Mouse (Mus musculus): Measurements from ENCODE around the gene Arl5a.

The Arl5a gene

DNA sequence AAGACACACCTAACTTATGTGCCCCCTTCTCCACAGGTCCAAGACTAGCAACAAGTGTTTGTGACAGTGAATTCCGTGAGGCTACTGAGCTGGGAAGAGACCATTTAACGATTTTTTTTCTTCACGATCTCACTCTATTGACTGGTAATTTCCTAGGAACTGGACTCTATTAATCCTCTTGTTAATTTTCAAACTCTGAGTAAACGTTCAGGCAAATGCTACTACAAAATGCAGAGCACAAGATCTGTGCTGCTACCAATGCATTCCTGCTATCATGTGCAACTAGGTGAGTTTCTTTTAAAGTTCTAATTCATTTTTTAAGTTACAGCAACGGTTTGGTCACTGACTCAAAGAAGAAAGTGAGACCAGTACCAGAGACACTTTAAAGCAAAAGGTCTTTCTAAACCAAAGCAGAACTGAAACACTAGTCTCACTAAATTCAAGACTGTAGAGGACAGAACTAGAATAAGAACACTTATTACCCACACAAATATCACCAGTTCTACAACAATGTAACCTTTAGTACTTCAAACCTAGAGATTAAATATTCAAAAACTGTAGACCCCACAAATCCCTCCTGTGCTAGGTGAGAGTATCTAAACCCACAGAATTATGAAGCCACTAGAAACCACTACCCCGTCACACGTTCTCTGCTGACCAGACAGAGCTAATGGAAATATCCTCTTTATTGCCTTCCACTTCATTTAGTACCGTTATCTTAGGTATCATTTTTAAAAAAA is 1.7 kb downstream of the Arl5a start:
- DNase-seq (ENCODE audit: low spot score): no peak

DNA sequence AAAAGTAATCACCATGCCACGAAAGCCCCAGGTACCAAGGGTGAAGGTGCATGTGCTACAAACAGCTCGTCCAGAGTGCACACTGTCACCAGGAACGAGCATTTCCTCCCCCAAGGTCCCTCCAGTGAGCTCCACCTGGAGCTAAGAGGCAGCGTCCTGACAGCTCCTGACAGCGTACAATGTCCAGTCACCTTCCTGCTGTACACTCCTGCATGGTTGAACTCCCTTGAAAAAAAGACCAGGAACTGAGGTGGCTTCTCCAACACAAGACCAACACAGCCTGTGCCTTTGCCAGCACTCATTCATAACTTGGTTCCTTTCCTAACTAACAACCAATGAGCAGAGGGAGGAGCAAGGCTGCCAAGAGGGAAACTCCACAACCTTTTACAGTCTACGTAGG is 3.5 kb downstream of the Arl5a start:
- no peak for DNase-seq (ENCODE audit: low spot score)

DNA sequence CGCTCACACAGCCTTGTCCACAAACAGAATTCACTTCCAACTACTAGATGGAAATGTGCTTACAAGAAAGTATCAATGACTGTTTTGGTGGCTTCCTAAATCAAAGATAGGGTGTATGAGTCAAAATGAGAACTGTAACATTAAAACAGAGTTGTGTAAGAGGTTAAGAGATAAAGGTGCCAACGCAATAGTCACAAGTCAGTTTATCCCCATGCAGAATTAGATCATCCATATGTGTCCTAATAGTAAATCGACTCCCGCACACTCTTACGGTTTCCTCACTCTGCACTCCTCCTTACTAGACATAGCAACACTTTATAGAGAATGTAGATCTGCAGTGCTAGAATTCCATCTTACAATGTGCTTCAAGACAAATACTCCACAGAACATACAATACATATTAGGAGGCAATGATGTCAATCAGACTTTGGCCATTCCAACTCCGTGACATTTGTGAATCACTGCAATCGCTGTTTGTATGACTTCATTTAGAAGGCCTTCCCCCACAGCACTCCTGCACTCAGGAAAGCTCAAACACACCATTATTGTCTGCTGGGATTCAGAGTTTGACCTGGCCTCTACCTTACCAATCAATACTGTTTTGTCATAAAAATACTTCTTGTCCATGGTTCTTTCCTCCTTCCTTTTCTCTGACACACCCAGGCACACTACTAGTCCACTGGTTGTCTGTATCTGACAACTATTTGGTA is 4.5 kb downstream of the Arl5a start:
- DNase-seq (ENCODE audit: low spot score): no peak

DNA sequence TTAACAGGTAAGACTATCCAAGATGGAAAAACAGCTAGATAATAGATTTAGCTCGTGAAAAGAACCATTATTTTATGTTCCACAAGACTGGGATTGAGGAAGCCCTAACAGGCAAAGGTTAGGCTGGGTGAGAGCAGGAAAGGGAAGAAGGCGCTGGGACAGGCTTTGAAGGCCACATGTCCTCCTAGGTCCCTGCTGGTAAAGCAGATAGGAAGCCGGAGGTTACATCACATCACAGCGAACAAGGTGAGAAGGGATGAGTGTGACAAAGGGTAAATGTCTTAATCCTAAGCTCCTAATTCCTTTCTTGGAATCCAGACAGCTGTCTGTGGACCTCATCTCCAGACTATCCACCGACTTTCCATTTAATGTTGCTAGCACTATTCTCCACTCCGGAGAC is 5.4 kb downstream of the Arl5a start:
- DNase-seq (ENCODE audit: low spot score): no peak

DNA sequence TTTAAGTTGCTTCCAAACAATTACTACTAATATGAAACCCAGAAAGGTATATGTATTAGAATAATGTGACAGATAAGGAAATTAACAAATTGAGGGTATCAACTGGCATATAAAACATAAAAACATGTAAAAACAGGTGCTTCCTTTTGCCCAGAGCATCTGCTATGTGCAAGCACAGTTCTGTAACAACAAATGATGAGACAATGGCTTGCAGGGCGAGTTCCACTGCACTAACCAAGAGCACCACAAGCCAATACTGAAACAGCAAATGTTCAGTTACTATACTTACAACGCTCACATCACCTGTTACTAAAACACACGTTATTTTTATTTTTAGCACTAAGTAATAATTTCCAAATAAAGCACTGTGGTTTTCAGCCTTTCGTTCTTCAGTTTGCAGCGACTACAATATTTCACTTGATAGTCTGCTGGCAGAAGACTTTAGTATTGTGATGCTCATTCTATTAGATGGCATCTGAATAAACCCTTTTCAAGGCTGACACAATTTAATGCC is 12.1 kb downstream of the Arl5a start:
- no peak for DNase-seq (ENCODE audit: low spot score)

DNA sequence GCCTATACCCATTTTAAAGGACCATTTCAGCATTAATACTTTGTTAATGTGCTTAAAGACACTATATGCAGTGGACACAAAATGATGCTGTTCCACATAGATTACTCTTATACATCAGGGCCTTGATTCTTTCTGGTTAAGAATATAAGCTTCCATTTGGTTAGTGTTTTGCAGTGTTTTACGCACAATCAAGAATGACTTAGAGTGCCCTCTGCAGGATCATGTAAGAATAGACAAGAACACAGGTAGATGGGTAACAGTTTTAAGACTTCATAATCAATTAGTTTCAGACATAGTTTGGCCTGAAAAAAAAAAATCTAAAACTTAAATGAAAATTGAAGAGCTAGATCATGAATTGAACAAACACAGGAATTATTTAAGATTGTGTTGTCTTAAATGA is 18.2 kb downstream of the Arl5a start:
- no peak for DNase-seq (ENCODE audit: low spot score)

DNA sequence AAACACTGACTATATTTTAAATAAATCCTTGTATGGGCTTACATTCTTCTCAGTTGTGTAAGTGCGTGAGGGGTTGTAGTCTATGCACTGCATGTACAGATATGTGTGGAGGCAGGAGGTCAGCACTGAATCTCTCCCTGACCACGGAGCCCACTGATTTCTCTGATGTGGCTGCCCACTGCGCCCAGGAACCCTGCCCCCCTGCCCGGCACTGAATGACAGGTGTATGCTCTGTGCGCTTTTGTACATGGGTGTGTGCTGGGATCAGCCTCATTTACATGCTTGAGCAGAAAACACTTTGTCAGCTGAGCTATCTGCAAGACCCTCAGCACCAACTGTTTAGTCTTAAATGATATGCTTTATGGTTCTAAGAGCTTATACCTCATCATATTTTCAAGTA is 19.5 kb downstream of the Arl5a start:
- no peak for DNase-seq (ENCODE audit: low spot score)

DNA sequence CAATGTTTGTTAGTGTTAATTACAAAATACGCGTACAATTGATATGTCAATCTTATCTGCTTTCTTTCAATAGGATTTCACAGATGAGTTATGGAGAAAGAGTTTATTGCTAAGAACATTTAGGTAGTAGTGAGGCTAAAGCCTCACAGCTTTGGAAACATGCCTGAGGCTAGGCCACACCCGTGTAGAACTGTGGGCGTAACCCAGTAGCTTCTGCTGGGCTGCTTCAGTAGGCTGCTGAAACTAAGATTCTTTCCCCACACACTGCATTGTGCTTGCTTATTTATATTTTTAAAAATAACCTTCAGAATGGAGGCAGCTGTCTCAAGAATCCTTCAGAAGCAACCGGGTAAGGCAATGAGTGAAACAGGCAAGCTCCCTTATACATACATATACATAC is 30.2 kb downstream of the Arl5a start:
- DNase-seq (ENCODE audit: low spot score): no peak

DNA sequence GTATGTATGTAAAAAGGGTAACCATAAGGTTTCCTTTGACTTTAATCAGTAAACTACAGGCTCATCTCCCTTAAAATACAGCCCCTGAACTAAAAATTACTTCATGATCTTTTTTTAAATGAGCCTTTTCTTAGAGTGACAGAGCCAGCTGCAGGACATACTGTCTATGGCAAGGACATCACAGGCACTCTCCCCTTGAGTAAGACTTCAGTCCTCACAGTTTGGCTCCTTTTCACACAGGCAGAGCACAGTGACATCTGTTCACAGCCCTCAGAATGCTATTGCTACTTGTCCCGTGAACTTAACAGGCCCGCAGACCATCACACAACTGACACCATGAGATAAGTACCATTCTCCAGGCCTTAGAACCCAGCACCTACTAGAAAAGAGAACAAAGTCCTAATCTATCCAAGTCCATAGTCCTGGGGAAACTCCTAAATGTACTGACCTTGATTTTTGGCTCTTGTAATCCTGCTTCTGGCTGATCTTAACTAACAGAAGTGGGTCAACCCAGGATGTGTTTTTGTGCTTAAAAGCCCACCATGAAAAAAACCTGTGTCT is 34.2 kb downstream of the Arl5a start:
- DNase-seq (ENCODE audit: low spot score): no peak

DNA sequence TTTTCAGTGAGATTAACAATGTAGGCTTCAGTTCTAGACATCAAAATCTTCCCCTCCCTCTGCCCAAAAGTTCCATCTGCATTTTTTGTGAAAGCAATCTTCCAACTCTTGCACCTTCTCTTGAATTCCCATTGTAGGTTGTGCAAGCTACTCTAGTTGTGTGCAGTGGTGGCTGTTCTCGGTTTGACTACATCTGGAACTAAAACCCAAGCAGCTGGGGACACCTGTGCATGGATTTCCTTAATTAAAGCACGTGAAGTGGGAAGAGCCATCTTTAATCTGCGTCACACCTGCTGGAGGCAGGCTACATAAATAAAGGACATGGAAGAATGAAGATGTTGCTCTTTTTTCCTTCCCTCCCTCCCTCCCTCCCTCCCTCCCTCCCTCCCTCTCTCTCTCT is 34.7 kb downstream of the Arl5a start:
- DNase-seq (ENCODE audit: low spot score): no peak

DNA sequence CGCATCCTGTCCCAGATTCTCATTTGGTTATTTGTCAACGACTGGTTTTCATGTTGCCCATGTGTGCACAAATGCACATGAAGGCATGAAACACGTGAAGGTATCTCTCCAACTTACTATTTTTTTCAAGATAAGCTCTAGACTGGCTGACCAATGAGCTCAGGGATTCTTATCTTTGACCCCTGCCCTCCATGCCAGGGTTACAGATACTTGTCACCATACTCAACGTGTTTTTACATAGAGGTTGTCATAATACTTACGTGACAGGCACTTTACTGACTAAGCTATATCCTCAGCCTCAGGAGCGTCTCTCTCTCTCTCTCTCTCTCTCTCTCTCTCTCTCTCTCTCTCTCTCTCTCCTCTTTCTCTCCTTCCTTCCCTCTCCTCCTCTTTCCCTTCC is 38.2 kb downstream of the Arl5a start:
- no peak for DNase-seq (ENCODE audit: low spot score)

DNA sequence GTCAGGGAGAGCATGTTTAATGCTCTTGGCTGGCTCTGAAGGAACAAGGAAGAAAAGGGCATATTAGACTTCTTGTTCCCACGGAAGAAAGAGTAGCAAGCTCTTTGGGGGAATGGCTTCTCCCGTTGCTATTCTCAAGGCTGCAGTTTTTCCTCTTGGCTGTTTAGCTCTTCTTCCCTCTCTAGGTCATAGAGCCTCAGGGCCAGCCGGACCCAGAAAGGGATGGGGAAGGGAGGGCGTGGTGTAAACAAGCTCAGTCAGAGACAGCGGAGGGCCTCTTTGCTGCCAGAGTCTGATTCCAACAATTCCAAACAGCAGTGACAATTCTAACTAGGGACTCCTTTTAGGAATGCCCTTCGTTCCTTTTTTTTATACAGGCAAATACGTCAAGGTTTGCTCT is 38.7 kb downstream of the Arl5a start:
- no peak for DNase-seq (ENCODE audit: low spot score)

DNA sequence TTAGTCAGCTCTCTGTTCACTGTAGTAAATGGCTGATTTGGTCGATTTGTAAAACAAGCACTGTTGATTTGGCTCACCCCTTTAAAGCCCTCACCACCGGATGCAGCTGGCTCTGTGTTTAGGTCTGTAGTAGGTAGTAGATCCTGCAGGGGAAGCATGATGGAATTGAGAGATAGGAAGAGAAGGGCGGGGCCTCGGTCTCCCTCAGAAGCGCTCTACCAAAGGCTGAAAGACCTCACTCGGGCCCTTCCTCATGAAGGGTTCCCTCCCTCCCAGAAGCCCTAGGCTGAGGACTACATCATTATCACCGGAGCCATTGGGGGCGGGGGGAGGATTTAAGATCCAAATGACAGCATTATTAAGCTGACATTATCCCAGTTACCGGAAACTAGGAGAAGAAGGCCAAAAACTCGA is 45.8 kb downstream of the Arl5a start:
- no peak for DNase-seq (ENCODE audit: low spot score)

DNA sequence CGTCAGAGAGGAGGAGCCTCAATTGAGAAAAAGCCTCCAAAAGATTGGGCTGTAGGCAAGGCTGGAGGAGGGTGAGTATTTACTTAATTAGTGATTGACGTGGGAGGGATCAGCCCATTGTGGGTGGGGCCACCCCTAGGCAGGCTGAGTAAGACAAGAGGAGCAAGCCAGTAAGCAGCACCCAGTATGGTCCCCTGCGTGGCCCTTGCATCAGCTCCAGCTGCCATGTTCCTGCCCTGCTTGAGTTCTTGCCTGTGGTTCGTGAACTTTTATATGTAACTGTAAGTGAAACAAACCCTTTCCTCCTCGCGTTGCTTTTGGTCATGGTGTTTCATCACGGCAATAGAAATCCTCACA is 46.3 kb downstream of the Arl5a start, which contains the start of gene Neb:
Neb (minus strand) TSS at position 27 of the 357 bp plus-strand sequence.
- DNase-seq (ENCODE audit: low spot score): no peak

DNA sequence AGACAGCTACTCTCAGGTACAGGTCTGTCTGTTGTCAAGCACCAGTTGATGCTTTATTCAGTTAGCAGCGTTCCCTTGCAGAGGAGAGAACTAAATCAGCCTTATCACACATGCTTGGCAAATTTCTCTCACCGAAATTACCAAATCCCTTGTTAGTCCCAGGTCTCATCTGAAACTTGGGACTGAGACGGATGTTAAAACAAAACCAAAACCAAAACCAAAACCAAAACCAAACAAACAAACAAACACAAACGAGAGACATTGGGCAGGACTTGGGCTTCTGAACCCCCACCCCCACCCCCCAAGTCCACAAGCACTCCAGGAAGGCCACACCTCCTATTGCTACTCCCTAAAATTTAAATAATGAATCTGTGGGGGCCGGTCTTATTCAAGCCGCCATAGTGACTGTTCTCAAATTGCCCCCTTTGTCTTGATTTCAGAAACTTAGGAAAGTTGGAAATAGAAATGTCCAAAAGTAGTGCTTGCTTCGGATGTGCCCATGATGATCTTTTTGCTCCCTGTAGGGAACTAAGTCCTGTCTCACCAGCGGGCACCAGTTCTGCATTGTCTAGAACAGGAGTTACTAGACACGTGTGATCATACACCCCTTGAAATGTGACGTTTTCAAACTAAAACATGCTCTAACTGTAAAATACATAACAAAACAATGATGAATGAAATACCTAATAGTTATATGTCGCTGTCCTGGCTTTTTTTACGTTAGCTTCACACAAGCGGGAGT is 46.8 kb downstream of the Arl5a start:
- DNase-seq (ENCODE audit: low spot score): no peak

DNA sequence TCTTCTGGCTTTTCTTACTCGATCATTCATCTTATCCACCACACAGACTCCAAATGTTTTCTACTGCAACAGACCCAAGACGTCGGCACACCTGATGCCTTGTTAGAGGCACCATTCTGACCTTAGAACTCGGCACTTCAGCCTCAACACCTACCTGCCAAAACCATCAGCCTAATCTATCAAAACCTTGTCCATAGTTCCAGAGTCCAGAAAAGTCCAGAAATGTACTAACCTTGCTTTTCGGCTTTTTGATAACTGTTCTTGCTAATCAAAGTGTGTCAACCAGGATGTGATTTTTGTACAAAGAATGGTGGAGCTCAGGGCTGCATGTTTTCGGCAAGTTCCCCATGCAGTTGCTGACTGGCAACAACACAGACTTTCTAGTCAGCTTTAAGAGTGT is 50.0 kb downstream of the Arl5a start:
- no peak for DNase-seq (ENCODE audit: low spot score)

DNA sequence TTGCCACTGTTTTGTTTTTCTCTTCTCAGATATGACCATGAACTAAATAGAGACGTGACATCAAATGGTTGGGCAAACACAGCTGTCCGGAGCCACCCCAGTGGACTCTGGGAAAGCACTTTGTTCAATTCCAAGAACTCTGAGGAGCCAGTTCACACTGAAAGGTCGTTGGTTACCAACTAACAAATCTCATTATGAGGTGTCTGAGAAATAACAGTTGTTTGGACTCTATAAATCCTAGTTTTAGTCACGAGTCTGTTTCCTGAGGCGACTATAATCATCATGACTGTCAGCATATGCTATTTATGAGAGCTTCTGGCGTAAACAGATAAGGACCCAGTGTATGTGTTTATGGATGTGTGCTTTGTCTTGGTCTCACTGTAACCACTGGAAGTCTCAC is 52.2 kb downstream of the Arl5a start:
- DNase-seq (ENCODE audit: low spot score): no peak

DNA sequence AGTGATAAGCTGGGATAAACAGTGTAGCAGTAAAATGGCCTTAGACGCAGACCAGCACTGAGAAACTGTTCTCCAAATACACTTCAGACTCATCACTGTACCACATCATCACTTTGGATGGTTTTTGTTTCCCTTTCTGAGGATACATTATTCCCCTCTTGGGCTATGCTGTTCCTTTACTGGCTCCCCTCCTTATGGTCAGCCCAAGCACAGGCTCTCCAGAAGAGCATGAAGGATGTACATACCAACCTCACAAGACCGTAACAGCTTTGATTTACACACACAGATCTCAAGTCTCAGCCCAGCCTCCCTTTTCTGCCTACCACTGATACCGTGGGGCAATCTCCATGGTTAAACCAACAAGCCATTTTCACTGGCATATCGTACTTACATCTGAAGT is 52.6 kb downstream of the Arl5a start:
- DNase-seq (ENCODE audit: low spot score): no peak

DNA sequence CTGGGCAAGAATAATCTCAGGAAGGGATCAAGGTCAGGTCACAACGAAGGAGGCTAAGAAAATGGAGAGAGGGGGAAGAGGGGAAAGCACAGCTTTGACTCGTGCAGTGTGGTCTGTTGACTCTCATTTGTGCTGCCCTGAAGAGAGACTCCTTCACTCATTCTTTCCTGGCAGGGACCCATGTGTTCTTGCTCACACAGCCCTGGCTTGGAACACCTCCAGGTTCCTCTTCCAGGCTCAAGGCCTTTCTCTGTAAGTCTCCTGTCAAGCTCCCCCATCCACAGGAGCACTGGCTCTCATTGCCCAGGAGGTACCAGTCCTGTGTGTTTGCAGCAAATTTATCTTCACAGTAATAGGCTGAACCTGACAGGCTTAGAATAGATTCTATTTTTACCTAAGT is 53.6 kb downstream of the Arl5a start:
- no peak for DNase-seq (ENCODE audit: low spot score)

DNA sequence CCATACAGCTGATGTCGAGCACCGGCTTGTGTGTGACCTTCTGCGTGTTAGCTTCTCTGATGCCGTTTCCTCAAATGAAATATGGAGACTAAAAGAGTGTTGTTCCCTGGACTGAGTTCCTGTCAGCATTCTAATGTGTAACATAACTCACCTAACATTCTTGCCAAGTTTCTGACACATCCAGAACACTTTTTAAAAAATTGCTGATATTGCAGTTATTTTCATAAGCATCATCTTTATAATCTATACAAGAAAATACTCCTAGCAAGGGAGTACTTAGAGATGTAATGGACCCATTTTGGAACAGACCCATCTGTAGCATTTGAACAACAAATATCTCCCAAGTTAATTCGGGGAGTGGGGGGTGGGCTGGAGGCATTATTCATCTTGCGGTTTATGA is 55.1 kb downstream of the Arl5a start:
- no peak for DNase-seq (ENCODE audit: low spot score)

DNA sequence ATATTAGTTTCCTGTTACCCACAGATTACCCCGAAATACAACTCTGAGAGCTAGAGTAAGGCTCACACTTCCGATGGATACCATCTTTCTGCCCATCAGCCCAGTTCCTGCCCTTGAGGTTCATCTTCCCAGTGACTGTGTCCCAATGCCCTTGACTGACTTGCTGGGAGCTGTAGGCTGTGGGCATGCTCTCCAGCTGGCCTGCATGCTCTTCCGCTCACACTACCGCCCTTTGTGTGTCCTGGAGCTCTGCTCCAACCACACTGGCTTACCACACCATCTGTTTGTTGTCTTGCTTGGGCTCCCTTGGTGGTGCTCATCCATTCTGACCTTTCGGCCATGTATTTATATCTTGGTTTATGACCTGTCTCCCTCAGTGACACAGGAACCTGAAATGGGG is 57.0 kb downstream of the Arl5a start:
- no peak for DNase-seq (ENCODE audit: low spot score)

DNA sequence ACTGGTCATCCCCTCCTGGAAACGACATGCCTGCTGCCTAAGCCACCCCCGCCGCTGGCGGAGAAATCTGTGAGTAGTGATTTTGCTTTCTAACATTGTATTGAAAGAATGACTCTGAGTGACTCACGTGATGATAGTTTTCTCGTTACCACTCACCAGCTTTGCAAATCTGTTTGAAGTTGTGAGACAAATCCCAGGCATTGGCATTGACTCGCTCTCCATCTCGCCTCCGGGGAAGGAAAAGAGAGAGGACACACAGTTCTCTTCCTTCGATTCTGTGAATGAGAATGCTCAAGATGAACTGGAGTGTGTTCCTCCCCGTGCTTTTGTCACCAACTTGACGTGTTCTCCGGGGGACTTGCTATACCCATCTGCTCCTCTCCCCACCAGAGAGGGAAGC is 57.5 kb downstream of the Arl5a start:
- no peak for DNase-seq (ENCODE audit: low spot score)

DNA sequence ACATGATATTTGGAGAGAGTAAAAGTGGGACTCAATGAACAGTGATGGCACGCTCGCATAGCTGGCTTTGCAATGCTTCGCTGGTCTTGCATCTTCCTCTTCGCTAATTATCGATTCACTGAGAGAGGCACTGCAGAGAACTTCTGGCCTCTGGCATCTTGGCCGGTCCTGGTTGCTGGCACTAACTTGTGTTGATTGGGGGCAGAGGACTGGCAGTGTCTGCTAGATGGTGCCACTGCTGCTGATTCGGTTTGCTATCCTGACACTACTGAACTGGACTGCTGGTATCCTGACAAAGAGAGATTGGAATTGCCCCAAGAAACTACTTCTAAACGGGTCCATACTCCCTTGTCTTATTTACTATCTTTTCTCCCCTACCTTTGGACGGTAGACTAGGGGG is 63.6 kb downstream of the Arl5a start:
- DNase-seq (ENCODE audit: low spot score): no peak

Measured in spleen, adult 12 weeks (tissue).